Mouse (Mus musculus) left cerebral cortex, adult 9 months (tissue): ENCODE measurements around the gene Schip1.

ENCODE experiments used
- DNase-seq, 2 experiments: peaks; one replicate each; pipeline ENCODE4 v3.0.0; 2022; ENCODE audit warnings: low spot score in 2 of 2

The Schip1 gene

DNA sequence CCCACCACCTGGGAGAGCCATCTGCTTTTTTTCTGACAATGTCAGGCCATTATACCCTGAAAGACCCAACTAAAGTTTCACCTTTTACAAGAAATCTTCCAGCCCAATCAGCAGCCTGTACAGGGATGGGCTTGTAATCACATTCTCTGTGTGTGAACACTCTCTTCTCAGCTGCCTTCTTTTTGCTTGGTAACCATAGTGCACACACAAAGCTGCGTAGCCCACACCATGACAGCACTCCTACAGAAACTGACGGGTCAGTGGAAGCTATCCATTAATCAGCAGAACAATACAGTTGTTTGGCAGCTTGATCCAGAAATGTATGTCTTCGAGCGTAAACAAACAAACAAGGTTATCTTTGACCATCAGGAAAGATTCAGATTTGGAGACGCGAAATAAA, 205.6 kb downstream of the Schip1 start:
- DNase-seq, result no peak

DNA sequence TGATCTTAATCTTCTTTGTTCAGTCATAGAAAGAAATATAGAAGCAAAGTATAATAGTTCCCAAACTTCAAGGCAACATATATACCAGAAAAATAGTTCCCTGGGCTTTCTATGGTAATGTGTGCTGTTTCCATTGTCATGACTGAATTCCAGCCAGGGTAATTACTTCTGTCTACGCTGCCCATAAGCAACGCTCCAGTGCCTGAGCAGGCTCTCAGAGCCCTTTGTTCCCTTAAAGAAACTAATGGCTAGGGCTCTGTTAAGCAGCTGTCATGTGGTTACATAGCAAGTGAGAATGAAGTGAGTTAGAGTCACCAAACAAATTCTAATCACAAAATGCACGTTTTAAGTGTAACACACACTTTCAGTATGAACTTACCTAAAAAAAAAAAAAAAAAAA, 206.9 kb downstream of the Schip1 start:
- no peak for DNase-seq

DNA sequence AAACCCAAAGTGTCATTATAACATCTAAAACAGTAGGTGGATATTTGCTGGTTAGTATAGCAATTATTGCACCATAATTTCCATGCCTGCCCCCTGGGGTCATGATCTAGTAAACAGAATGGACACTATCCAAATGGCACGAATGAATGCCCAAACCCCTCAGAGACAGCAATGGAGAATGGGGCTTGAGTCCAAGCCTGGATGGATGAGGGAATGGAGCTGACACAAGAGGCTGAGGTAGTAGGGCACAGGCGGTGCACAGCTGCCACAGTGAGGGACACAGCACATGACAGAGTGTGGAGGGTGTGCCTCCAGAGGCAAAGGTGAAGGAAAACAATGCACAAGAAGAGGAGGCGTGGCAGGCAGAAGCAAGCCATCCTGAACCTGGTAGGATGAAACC, 207.3 kb downstream of the Schip1 start:
- DNase-seq, result no peak

DNA sequence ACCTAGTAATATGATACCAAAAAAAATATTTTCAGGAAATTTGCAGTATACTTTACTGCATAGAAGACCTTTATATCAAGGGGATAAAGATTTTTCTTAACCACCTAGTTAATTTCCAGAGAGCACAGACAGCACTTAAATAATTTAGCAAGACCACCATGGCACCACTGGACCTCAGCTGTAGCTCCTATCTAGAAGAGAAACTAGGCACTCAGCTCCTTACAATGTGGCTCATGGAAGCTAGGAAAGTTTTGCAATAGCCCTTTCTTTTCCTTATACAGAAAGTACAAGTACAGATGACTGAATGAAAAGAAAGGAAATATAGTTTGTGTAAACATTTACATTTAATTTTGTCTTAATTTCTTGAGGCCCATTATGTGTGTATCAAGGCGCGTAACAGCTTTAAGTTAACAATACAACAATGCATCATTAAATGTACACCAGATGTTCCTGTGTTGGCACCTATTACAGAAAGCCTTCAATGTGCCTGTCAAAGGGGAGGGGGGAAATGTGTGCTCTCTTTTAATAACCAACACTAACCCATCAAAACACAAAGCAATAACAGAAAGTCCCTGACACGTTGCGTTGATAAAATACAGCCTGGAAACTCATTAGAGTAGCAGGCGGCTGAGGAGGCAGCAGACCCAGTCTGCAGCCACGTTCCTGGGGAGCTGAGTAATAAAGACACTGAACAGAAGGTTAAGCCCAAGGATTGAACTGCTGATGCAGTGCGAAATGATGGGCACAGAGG, 218.4 kb downstream of the Schip1 start:
- DNase-seq, result no peak

DNA sequence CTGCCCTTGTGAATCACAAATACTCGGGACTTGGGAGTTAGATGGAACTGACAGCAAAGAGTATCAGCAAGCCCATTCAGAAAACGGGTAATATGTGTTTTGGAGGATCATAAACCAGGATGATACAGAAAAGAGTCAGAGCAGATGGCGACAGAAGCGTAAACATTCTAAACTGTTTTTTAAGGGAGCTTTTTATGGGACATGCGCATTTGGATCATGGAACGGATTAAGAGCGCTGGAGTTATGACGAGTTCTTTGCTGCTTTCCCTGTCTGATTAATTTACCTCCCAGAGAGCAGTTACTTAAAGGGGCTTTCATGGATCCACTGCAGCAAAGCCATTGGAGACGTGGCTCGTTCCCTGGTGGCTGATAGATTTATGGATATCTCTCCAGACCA, 219.0 kb downstream of the Schip1 start:
- DNase-seq, result peak in 1 of 2 experiments; percentile 12

DNA sequence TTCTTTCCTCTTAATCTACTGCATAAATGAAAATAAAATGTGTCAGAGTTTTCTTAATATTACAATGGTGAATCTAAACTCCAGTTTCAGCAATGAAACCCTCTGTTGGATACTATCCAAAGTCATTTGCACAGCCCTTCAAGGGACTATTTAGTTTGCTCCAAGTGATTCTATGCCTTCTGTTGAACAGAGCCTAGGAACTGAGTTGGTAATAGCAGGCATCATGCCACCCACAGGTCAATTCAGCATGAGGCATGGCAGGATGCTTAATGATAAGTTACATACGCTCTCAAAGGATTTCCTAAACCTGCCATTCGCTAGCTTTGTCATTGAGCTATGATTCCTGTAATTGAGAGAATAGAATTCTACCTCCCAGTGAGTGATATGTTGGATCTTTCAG, 219.9 kb downstream of the Schip1 start:
- no peak for DNase-seq

DNA sequence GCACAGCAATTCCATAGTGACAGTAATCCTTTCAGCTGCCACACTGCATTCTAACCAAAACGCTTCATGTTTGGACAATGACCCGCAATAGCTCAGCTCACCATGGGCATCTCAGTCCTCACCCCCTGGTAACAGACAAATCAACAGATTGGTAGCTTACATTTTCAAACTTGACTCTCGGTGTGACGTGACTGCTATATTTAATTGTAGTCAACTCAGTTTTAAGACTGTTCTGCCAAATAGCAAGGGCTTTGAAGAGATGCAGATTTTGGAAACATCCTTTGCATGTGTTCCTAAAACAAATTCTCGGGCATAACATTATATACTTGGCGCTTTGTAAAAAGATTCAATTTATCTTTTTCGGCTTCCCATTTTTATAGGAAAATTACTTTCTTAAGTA, 232.2 kb downstream of the Schip1 start:
- no peak for DNase-seq

DNA sequence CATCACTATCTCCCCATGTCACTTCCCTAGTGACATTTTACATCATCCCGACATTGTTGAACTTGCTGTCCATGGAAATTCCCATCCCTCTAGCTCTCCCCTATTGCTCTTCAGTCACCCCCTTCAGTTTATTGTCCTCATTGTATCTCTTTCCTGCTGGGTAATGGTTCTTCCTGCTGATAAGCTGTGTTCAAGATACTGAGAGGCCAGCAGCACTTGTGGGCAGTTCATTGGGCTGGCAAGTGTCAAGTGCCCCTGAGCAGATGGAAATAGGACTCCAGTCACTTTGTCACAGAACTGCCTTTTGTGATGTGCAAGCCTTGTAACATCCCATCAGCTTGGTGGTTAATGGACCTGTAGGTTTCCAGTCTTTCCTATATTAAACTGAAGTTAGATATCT, 241.0 kb downstream of the Schip1 start:
- no peak for DNase-seq

DNA sequence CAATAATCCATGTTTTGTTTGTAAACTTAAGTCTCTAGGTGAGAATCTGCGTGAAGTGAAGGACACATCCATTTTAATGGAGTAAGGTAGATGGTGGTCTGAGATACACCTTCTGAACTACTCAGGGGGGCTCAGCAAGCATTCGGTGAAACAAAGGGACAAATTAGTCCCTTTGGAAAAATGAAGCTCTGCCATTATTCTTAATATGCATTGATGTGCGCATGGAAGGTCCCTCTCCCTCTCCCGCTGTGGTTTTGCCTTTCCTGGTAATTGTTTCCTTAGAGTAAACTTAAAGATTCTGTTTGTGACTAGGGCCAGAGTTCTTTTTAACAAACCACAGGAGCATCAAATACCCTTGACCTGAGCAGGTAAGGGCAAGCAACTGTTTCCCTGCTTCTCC, 242.1 kb downstream of the Schip1 start:
- DNase-seq, result no peak

DNA sequence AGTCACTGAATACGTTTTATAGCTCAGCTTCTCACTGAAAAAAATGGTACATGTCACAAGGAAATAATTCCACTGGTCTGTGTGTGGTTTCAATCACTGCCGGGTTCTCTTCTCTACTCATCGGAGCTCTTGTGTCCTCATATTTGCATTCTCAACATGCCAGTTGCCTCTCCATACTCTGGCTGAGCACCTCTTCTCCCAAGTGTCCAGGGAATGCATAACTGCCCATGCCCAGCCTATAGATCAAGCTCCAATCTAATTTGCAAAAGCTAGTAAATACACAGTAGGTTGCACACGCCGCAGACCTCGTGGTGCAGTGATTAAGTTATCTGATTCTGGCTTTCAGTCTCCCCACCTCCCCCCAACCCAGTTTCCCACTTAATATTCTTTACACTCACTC, 261.0 kb downstream of the Schip1 start:
- no peak for DNase-seq

DNA sequence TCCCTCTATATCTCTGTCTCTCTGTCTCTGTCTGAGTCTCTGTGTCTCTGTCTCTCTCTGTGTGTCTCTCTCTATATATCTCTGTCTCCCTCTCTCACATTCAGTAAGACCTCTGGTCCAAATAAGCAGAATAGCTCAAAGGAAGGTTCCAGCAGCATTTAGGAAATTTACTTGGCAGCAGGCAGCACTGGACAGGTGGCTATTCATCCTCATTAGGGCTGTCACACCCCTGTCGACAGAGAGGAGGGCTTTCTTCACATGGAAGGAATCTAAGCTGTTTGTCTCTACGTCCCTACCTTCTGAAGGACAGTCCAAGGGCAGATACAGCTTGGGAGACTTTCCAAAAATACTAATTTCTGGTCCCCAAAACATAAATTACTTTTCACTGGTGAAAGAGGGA, 267.9 kb downstream of the Schip1 start:
- no peak for DNase-seq

DNA sequence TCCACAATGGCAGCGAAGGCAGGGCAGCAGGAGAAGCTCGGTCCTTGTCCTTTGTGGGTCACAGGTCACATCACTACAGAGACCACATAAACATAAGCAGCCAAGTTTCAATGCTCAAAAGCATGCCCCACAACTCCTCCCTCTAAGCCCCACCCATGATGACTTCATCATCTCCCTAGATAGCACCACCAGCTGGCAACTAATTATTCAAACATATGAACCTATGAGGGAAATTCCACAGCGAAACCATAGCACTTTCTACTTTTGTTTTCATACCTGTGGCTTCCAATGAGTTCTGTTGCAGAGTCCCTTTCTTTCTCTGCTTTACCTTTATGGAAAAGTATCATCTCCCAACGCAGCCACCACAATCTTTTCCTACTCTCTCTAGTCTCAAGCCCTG, 270.9 kb downstream of the Schip1 start:
- no peak for DNase-seq

DNA sequence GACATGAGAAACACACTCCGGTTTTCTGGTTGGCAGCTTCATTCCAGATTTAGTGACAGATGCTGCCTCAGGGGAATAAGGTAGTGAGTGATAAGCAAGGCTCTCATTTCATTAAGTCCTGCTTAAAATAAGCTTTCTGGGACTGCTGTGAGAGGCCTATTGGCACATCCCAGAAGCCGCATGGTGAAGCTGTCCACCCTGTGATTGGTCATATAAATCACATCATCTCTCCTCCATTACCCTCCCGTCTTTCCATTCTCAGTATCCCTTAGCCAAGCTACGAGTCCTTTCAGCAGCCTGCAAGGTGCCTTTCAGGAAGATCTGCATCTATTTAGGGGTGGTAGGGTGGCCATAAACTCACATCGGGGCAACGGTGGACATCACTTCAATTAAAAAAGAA, 286.0 kb downstream of the Schip1 start:
- DNase-seq, result no peak

DNA sequence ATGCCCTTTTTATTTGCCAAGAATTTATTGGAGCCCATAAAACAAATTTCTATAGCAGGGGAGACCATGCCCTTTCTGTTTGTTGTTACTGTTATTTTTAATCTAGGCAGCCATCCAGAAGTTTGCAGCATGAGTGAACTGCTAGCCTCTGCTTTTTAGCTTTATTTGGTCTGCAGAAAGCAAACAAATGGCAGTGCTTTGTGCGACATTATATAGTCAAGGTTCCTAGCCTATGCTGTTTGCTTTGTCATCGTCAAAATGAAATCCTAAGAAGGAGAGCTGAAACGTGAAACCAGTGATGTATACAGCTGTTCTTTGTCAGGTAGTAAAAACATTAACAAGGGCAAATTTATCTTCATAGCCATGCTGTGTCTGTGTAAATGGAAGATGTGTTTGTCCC, 286.9 kb downstream of the Schip1 start:
- DNase-seq, result no peak

DNA sequence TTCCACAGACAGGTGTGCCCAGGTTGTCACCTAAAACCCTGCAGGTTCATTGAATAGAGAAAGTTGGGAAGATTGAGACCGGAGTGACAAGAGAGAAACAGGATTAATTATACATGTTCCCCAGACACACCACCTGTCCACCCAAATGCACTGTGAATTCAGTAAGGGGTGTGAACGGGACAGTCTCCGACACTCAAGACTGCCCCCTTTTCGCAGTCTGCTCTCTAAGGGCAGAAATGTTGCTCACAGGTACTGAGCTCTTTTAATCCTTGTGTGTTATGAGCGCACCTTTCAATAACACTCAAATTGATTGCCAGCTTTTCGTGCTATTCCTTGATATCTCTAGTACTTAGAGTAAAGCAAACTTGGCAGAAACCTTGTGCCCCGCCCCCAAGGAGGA, 288.4 kb downstream of the Schip1 start:
- no peak for DNase-seq

DNA sequence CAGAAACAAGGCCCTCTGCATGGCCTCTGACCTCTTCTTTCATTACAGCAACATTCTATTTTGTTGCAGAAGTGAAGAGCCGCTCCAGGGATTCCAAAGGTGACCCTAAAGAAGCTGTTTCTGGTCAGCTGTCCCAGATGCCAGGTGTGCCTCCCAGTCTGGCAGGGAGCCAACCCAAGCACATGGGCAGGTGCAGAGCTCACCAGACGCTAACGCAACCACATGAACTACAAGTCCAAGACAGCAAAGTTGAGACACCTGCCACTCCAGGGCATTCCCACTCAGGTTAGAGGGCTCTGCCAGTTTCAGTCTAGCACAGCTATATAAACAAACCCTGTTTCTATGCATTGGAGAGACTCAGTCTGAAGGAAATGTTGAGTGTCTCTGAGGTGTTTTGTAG, 288.9 kb downstream of the Schip1 start:
- no peak for DNase-seq

DNA sequence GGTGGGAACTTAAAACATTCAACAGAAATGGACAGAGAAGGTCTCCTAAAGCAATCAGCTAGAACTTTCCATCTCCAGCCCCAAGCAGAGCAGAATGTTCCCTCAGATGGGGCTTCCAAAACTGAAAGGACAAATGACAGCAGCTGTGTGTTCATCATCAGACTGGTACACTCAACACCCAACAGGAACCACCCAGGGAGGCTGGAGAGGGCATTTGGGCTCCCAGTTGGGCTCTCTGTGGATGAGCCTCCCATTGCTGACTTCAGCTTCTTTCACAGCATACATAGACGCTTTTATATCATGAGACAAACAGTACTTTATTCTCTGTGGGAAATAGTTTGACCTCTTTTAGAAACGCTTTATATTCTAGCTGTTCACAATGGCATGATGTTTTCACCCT, 291.9 kb downstream of the Schip1 start:
- DNase-seq, result no peak

DNA sequence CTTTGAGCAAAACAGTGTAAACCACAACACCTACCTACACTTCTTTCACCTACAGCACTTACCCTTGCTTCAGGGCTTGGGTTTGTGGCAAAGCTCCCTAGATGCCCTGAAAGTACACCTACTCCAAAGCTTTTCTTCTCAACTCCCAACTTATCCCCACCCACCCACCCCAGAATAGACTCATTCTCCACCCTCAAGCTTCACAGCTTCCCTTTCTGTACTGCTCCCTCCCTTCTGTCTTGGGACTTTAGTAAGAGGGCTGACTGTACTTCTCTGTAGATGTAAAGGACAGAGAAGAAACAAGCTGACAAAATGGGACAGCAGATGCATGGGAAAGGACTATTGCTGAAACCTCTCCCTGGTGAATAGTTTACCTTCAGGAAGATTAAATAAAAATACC, 303.4 kb downstream of the Schip1 start:
- DNase-seq, result peak; percentile 13

DNA sequence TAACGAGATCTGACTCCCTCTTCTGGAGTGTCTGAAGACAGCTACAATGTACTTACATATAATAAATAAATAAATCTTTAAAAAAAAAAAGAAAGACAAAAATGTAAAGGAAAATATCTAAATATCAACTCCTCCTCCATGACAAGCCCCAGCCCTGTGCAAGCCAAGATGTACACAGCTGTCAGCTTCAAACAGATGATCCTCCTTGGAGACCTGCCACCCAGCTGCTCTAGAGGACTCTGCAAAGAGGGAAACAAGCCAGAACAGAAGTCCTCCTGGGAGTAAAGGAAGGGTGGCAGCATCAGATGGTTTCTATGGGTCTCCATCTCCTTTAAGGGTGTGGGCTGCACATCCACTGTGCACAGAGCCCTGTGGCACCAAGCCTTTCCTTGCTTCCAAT, 308.3 kb downstream of the Schip1 start:
- no peak for DNase-seq

DNA sequence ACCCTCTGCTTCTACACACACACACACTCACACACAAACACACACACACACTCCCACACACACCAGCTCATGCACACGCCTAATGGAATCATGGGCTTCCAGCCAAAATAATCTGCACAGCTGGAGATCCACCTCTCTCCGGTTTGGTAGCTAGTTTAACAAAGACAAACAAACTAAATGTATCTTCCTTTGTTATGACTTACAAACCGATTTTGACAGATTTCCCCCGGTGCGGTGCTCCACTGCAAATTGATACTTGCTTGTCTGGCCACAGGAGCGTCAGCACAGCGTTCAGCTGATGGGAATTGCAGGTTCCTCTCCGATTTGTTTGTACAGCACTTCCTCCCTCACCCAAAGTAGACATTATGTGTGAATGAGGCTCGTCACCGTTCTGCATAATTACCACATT, 310.5 kb downstream of the Schip1 start:
- DNase-seq, result peak in 1 of 2 experiments; percentile 7

DNA sequence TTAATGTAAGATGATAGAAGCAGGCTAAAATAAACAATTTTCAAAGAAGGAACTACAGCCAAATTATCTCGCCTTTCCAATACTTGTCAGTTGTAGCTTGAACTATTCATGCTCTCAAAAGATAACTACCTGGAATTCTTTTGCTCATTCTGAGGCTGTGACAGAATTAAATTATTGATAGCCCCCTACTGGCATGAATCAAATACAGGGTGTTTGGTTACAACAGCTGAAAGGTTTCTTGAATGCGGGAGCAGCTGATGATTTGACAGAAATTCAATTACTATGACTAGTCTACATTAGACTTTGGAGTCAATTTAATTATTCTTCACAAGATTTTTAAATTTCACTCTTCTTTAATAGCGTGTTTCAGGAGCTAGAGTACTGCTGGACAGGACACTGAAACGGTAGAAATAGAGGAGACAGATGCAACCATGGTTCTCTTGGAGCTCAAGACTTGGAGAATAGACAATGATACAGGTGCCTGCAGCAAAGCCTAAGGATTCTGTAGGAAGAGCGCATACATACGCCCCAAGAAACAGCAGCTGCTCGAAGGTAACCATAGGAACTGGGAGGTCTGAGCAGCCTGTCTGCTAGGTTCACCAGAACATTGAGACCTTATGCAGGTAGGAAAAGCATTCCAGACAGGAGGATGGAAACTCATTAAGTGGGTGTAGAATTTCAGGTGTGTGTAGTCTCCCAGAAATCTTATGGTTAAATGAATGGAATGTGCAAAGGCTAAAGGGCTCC, 313.0 kb downstream of the Schip1 start:
- no peak for DNase-seq

DNA sequence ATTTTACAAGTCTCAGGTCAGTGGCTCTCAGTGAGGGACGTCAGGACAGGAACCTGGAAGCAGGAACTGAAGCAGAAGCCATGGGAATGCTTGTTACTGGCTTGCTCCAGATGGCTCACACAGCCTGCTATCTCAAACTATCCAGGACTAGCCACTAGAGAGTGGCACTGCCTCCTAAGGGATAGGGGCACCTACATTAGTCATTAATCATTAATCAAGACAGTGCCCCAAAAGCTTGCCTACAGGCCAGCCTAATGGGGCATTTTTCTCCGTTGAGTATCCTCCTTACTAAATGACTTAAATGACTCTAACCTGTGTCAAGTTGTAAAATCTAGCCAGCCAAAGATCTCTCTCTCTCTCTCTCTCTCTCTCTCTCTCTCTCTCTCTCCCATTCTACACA, 314.2 kb downstream of the Schip1 start:
- DNase-seq, result no peak

DNA sequence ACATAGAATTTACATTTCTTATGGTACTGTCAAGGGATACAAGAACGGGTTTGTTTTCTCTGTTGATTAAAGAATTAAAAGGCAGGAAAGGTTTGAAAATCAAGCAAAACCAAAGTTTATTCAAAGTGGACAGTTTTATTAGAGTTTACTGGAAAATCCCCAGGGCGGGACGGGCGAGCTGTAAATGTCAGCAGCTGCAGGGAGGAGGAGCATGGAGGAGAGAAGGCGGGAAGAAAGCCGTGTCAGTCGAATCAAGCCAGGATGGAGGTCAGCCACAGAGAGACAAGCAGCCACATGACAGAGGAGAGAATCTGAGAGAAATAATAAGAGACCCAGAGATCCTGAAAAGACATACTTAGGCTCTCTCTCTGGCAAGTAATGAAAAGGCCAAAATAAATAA, 314.6 kb downstream of the Schip1 start:
- DNase-seq, result no peak

DNA sequence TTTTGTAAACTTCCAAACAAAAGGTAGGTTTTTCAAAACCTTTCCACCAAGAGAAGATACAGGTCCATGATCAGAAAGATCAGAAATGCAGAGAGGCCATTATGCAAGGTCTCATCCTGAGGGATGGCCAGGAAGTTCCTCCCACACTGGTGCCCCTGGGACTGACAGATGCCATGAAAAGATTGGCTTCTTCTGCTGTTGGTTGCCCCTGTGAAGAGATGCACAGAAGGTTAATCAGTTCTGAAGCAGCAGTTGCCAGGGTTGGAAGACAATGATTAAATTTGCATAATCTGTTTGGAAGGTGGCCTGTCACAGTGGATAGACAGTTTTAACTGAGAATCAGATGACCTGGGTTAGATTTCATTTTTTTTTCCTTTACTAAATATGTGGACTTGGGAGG, 319.1 kb downstream of the Schip1 start:
- DNase-seq, result no peak
